Mouse (Mus musculus): Measurements from ENCODE around the gene Gm2897. TPM values are rescaled to one million over a fixed set of nuclear protein-coding genes. Genes with fewer than 3 reads are reported as not detected.
A peak's percentile ranks its signal among the peaks of the same experiment; 100 is the strongest.
"Not testable (repeated sequence)": the region's sequence is repeated elsewhere in the genome, so short reads cannot be mapped to it uniquely, and the experiment has no call there.

Gene Gm2897
- 12.3 and 13.5 TPM in 2 replicates for polyA plus RNA-seq (2015; fragmentation: Nextera tagmentation; extraction: Ambion mirVana)

- not testable (repeated sequence) for H3K4me1 ChIP-seq (ENCODE audit: control insufficient read depth, insufficient read depth, low read depth, low read length); H3K36me3 ChIP-seq (ENCODE audit: control insufficient read depth, insufficient read depth, low read length); H3K9me3 ChIP-seq (ENCODE audit: control insufficient read depth, low read length); H3K27me3 ChIP-seq (replicated peaks; ENCODE audit: control insufficient read depth, insufficient read depth, low read length)
- 4% methylated on average over 21 of the region's 40 CpGs for WGBS
- Histone ChIP-seq H3K4me2 (ENCODE audit: low read length) (peak within 1 kb of the TSS; percentile 63), H3K27ac (ENCODE audit: low read depth, low read length) (0 out of 2 replicates have a peak within 1 kb of the TSS, but pooled peaks have one; percentile 29), H3K9ac (ENCODE audit: low read depth, low read length) (peak within 1 kb of the TSS; percentile 70), H3K4me3 (ENCODE audit: low read length) (peak within 1 kb of the TSS; percentile 55)
- ATAC-seq = peak; percentile 74
These were observed at the start of gene Gm2897 for GRCm38 (mm10) chr14:3048727-3049512. TSS of gene Gm2897 (plus strand) at chr14:3049285.

DNA sequence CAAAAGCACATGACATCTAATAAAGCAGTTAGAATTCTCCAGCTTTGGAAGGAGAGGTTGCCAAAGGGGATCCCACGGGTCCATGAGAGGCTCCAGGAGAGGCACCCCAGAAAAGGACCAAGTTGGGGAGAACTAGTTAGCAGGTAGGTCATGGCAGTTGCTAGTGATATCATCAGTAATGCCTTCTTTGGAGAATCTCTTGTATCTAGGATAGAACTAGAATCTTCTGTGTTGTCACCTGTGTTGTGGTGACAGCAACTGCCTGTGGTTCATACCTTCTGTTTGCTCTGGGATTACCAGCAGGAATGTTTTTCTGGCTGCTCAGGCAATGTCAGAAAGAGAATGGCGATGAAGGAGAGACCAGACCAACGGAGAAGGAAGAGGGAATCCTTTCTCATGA, 19.4 kb upstream of the Gm2897 start, which contains the start of gene Gm2888:
Gene Gm2888 (plus strand): TSS at position 301 of the 400 bp plus-strand sequence.
- not testable (repeated sequence) for H3K4me1 ChIP-seq (ENCODE audit: control insufficient read depth, insufficient read depth, low read depth, low read length); H3K27ac ChIP-seq (ENCODE audit: low read depth, low read length); H3K4me2 ChIP-seq (ENCODE audit: low read length); H3K9ac ChIP-seq (ENCODE audit: low read depth, low read length); ATAC-seq; H3K9me3 ChIP-seq (ENCODE audit: control insufficient read depth, low read length); H3K36me3 ChIP-seq (ENCODE audit: control insufficient read depth, insufficient read depth, low read length); H3K4me3 ChIP-seq (ENCODE audit: low read length); H3K27me3 ChIP-seq (replicated peaks; ENCODE audit: control insufficient read depth, insufficient read depth, low read length)
- WGBS = 68% methylated on average over 2 of the region's 3 CpGs

- H3K4me1 ChIP-seq (ENCODE audit: control insufficient read depth, insufficient read depth, low read depth, low read length); H3K9me3 ChIP-seq (ENCODE audit: control insufficient read depth, low read length); ATAC-seq; H3K27ac ChIP-seq (ENCODE audit: low read depth, low read length); H3K36me3 ChIP-seq (ENCODE audit: control insufficient read depth, insufficient read depth, low read length); H3K27me3 ChIP-seq (replicated peaks; ENCODE audit: control insufficient read depth, insufficient read depth, low read length): not testable (repeated sequence)
- peak overlapping the region; percentile 70 for H3K9ac ChIP-seq (ENCODE audit: low read depth, low read length)
- H3K4me3 ChIP-seq (ENCODE audit: low read length) = peak overlapping the region; percentile 55
- WGBS = 1% methylated on average over 13 of the region's 20 CpGs
- H3K4me2 ChIP-seq (ENCODE audit: low read length) = peak overlapping the region; percentile 63
These were observed 372 bp downstream of the Gm2897 start for GRCm38 (mm10) chr14:3049513-3049800.

GRCm38 (mm10) chr14:3050087-3050486, 1.0 kb downstream of the Gm2897 start:
- not testable (repeated sequence) for H3K4me2 ChIP-seq (ENCODE audit: low read length); H3K27ac ChIP-seq (ENCODE audit: low read depth, low read length); H3K4me3 ChIP-seq (ENCODE audit: low read length); H3K9ac ChIP-seq (ENCODE audit: low read depth, low read length); H3K36me3 ChIP-seq (ENCODE audit: control insufficient read depth, insufficient read depth, low read length); ATAC-seq; H3K27me3 ChIP-seq (replicated peaks; ENCODE audit: control insufficient read depth, insufficient read depth, low read length); H3K4me1 ChIP-seq (ENCODE audit: control insufficient read depth, insufficient read depth, low read depth, low read length); H3K9me3 ChIP-seq (ENCODE audit: control insufficient read depth, low read length)
- WGBS = 2% methylated on average over 6 of the region's 8 CpGs

- ATAC-seq; H3K27ac ChIP-seq (ENCODE audit: low read depth, low read length); H3K36me3 ChIP-seq (ENCODE audit: control insufficient read depth, insufficient read depth, low read length); H3K4me2 ChIP-seq (ENCODE audit: low read length); H3K9me3 ChIP-seq (ENCODE audit: control insufficient read depth, low read length); H3K4me1 ChIP-seq (ENCODE audit: control insufficient read depth, insufficient read depth, low read depth, low read length); H3K9ac ChIP-seq (ENCODE audit: low read depth, low read length); H3K27me3 ChIP-seq (replicated peaks; ENCODE audit: control insufficient read depth, insufficient read depth, low read length); H3K4me3 ChIP-seq (ENCODE audit: low read length): not testable (repeated sequence)
- 93% methylated on average over 9 of the region's 25 CpGs for WGBS
These were observed 67.0 kb downstream of the Gm2897 start for GRCm38 (mm10) chr14:3116051-3116450.

Other genes with a start within 250 kb of the Gm2897 start
- gene Gm2888, start 19.3 kb upstream of the Gm2897 start, polyA plus RNA-seq (2015; fragmentation: Nextera tagmentation; extraction: Ambion mirVana) = not detected in 2 replicates
- 0.21 TPM in 1 of 2 replicates, not detected in the other for gene Gm10340, start 84.7 kb downstream of the Gm2897 start, polyA plus RNA-seq (2015; fragmentation: Nextera tagmentation; extraction: Ambion mirVana)
- 0.21 and 0.26 TPM in 2 replicates for gene Gm5795, start 139.0 kb downstream of the Gm2897 start, polyA plus RNA-seq (2015; fragmentation: Nextera tagmentation; extraction: Ambion mirVana)
- 35.8 and 39.9 TPM in 2 replicates for gene D830030K20Rik, start 159.2 kb downstream of the Gm2897 start, polyA plus RNA-seq (2015; fragmentation: Nextera tagmentation; extraction: Ambion mirVana)